Mouse (Mus musculus) gastrocnemius, adult 18-20 months (tissue): Measurements from ENCODE around the gene Pbp2. TPM values are rescaled to one million over a fixed set of nuclear protein-coding genes. Genes with fewer than 3 reads are reported as not detected.

Source experiments
- DNase-seq: peaks from one replicate; pipeline ENCODE4 v3.0.0; 2021; ENCODE audit warnings: low spot score
- total RNA-seq, 2 experiments: library from RNA; stranded (reverse); gene quantifications; 2 replicates each; pipeline ENCODE4 v1.2.3; 2021

Pbp2 gene
- total RNA-seq, 2 experiments from 2014 or later: not detected

DNA sequence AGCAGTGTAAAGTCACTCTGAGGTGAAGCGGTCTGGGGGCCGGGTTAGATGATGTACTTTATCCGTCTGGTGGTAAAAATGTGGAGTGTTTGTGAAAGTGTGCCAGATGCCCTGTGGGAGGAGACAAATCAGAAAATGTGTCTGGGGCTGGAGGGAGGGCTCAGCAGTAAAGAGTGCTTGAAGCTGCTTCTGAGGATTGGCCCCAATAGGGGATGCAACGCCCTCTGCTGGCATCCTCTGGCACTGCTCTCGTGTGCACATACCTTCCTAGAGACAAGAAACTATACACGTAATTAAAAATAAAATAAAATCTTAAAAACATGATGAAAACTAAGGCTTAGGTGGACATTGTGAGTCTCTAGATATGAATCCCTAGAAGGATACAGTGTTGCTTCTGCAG lies 49.8 kb downstream of the Pbp2 start:
- DNase-seq: no peak

Other genes starting within 250 kb of the Pbp2 start
- gene Gprc5a, start 244.8 kb downstream of the Pbp2 start, total RNA-seq: 1 to 10 TPM in 1 of 2 experiments, under 1 TPM in 1; 0.96 to 1.6 TPM
- gene Gprc5d, start 192.1 kb downstream of the Pbp2 start, total RNA-seq: not detected
- gene Fam234b, start 112.4 kb downstream of the Pbp2 start, total RNA-seq: 1 to 10 TPM; 2.3 to 6.1 TPM
- 1 to 10 TPM; 8.6 to 8.9 TPM for gene Hebp1, start 112.4 kb downstream of the Pbp2 start, total RNA-seq
- not detected for gene Gsg1, start 56.1 kb downstream of the Pbp2 start, total RNA-seq
- gene Emp1, start 52.1 kb upstream of the Pbp2 start, total RNA-seq: 10 to 100 TPM; 20.3 to 48.7 TPM